Mouse (Mus musculus): ENCODE results near the gene Chd3. TPM values are rescaled to one million over a fixed set of nuclear protein-coding genes. Genes with fewer than 3 reads are reported as not detected.

The Chd3 gene
- polyA plus RNA-seq, 1 experiment from 2014 or later, result 68.9 TPM

GRCm38 (mm10) chr11:69356544-69356943 lies 12.7 kb downstream of the Chd3 start:
- Histone ChIP-seq H3K4me2 (ENCODE audit: low read depth, low read length) (no peak overlapping the region), H3K27ac (replicated peaks; ENCODE audit: low read depth, low read length) (no peak overlapping the region), H3K4me3 (ENCODE audit: low read depth, low read length) (no peak overlapping the region), H3K9ac (ENCODE audit: low read depth, low read length) (no peak overlapping the region), H3K36me3 (ENCODE audit: control insufficient read depth, insufficient read depth, low read length) (peaks cover 100% of the 10 kb centered on the region), H3K27me3 (replicated peaks; ENCODE audit: control insufficient read depth, insufficient read depth, low read length) (no peaks in the 10 kb centered on the region), H3K4me1 (ENCODE audit: control insufficient read depth, insufficient read depth, low read length) (no peaks in the 10 kb centered on the region), H3K9me3 (ENCODE audit: control insufficient read depth, low read length) (no peaks in the 10 kb centered on the region)
- no peak for DNase-seq (ENCODE audit: low spot score)
- ATAC-seq (ENCODE audit: low read depth), result no peak
- 89% methylated on average over 5 of the region's 5 CpGs for WGBS

GRCm38 (mm10) chr11:69346441-69346840 lies 22.8 kb downstream of the Chd3 start:
- no peak for ATAC-seq (ENCODE audit: low read depth)
- DNase-seq (ENCODE audit: low spot score), result no peak
- no peaks in the 10 kb centered on the region for H3K9me3 ChIP-seq (ENCODE audit: control insufficient read depth, low read length)
- H3K4me1 ChIP-seq (ENCODE audit: control insufficient read depth, insufficient read depth, low read length), result no peaks in the 10 kb centered on the region
- no peak overlapping the region for H3K9ac ChIP-seq (ENCODE audit: low read depth, low read length)
- 89% methylated on average over 18 of the region's 26 CpGs for WGBS
- H3K27ac ChIP-seq (replicated peaks; ENCODE audit: low read depth, low read length), result no peak overlapping the region
- H3K4me2 ChIP-seq (ENCODE audit: low read depth, low read length), result no peak overlapping the region
- H3K36me3 ChIP-seq (ENCODE audit: control insufficient read depth, insufficient read depth, low read length), result peaks cover 91% of the 10 kb centered on the region
- H3K27me3 ChIP-seq (replicated peaks; ENCODE audit: control insufficient read depth, insufficient read depth, low read length), result no peaks in the 10 kb centered on the region
- no peak overlapping the region for H3K4me3 ChIP-seq (ENCODE audit: low read depth, low read length)

GRCm38 (mm10) chr11:69340161-69341131 lies 28.8 kb downstream of the Chd3 start, which contains the start of gene Rnf227:
Rnf227 (plus strand) TSS chr11:69340461.
- peak within 1 kb of the TSS; percentile 83 for H3K9ac ChIP-seq (ENCODE audit: low read depth, low read length)
- WGBS, result 3% methylated on average over 36 of the region's 99 CpGs
- peak; percentile 88 for DNase-seq (ENCODE audit: low spot score)

GRCm38 (mm10) chr11:69334796-69335195 lies 34.4 kb downstream of the Chd3 start:
- peaks cover 17% of the 10 kb centered on the region for H3K4me1 ChIP-seq (ENCODE audit: control insufficient read depth, insufficient read depth, low read length)
- ATAC-seq (ENCODE audit: low read depth), result no peak
- H3K4me2 ChIP-seq (ENCODE audit: low read depth, low read length), result no peak overlapping the region
- no peak overlapping the region for H3K27ac ChIP-seq (replicated peaks; ENCODE audit: low read depth, low read length)
- H3K36me3 ChIP-seq (ENCODE audit: control insufficient read depth, insufficient read depth, low read length), result no peaks in the 10 kb centered on the region
- no peak for DNase-seq (ENCODE audit: low spot score)
- 67% methylated on average over 4 of the region's 4 CpGs for WGBS
- H3K9ac ChIP-seq (ENCODE audit: low read depth, low read length), result no peak overlapping the region; the same call in 1 of the 2 replicates
- H3K4me3 ChIP-seq (ENCODE audit: low read depth, low read length), result no peak overlapping the region
- no peaks in the 10 kb centered on the region for H3K27me3 ChIP-seq (replicated peaks; ENCODE audit: control insufficient read depth, insufficient read depth, low read length)
- H3K9me3 ChIP-seq (ENCODE audit: control insufficient read depth, low read length), result no peaks in the 10 kb centered on the region

More at GRCm38 (mm10) chr11:69340161-69341131, 28.8 kb downstream of the Chd3 start, which contains the start of gene Rnf227:
- Histone ChIP-seq H3K36me3 (ENCODE audit: control insufficient read depth, insufficient read depth, low read length) (peaks cover 31% of the 10 kb centered on the region), H3K9me3 (ENCODE audit: control insufficient read depth, low read length) (no peaks in the 10 kb centered on the region), H3K27ac (replicated peaks; ENCODE audit: low read depth, low read length) (peak within 1 kb of the TSS; percentile 81), H3K4me2 (ENCODE audit: low read depth, low read length) (peak within 1 kb of the TSS; percentile 91), H3K4me3 (ENCODE audit: low read depth, low read length) (peak within 1 kb of the TSS; percentile 51), H3K27me3 (replicated peaks; ENCODE audit: control insufficient read depth, insufficient read depth, low read length) (no peaks in the 10 kb centered on the region), H3K4me1 (ENCODE audit: control insufficient read depth, insufficient read depth, low read length) (peaks cover 10% of the 10 kb centered on the region)
- peak; percentile 90 for ATAC-seq (ENCODE audit: low read depth)

- no peak for ATAC-seq (ENCODE audit: low read depth)
These were observed 35.3 kb downstream of the Chd3 start for GRCm38 (mm10) chr11:69333922-69334321.

GRCm38 (mm10) chr11:69332713-69333253 lies 36.4 kb downstream of the Chd3 start:
- Histone ChIP-seq H3K4me3 (ENCODE audit: low read depth, low read length) (no peak overlapping the region; the same call in 1 of the 2 replicates), H3K27ac (replicated peaks; ENCODE audit: low read depth, low read length) (peak overlapping the region; percentile 53; the same call in 1 of the 2 replicates)

More at GRCm38 (mm10) chr11:69333922-69334321, 35.3 kb downstream of the Chd3 start:
- Histone ChIP-seq H3K27ac (replicated peaks; ENCODE audit: low read depth, low read length) (no peak overlapping the region), H3K27me3 (replicated peaks; ENCODE audit: control insufficient read depth, insufficient read depth, low read length) (no peaks in the 10 kb centered on the region), H3K4me3 (ENCODE audit: low read depth, low read length) (no peak overlapping the region), H3K9ac (ENCODE audit: low read depth, low read length) (no peak overlapping the region), H3K4me1 (ENCODE audit: control insufficient read depth, insufficient read depth, low read length) (peaks cover 17% of the 10 kb centered on the region), H3K36me3 (ENCODE audit: control insufficient read depth, insufficient read depth, low read length) (no peaks in the 10 kb centered on the region), H3K9me3 (ENCODE audit: control insufficient read depth, low read length) (no peaks in the 10 kb centered on the region), H3K4me2 (ENCODE audit: low read depth, low read length) (no peak overlapping the region)
- 55% methylated on average over 3 of the region's 3 CpGs for WGBS
- DNase-seq (ENCODE audit: low spot score), result peak; percentile 10

GRCm38 (mm10) chr11:69331929-69332405 lies 37.2 kb downstream of the Chd3 start:
- H3K36me3 ChIP-seq (ENCODE audit: control insufficient read depth, insufficient read depth, low read length), result no peaks in the 10 kb centered on the region
- peak overlapping the region; percentile 53; the same call in 1 of the 2 replicates for H3K27ac ChIP-seq (replicated peaks; ENCODE audit: low read depth, low read length)
- H3K4me2 ChIP-seq (ENCODE audit: low read depth, low read length), result peak overlapping the region; percentile 68
- H3K9me3 ChIP-seq (ENCODE audit: control insufficient read depth, low read length), result no peaks in the 10 kb centered on the region
- DNase-seq (ENCODE audit: low spot score) (peak; percentile 93), ATAC-seq (ENCODE audit: low read depth) (peak; percentile 86)
- H3K9ac ChIP-seq (ENCODE audit: low read depth, low read length), result peak overlapping the region; percentile 67
- peaks cover 17% of the 10 kb centered on the region for H3K4me1 ChIP-seq (ENCODE audit: control insufficient read depth, insufficient read depth, low read length)
- WGBS, result 0% methylated on average over 24 of the region's 24 CpGs
- H3K4me3 ChIP-seq (ENCODE audit: low read depth, low read length), result peak overlapping the region; percentile 46
- H3K27me3 ChIP-seq (replicated peaks; ENCODE audit: control insufficient read depth, insufficient read depth, low read length), result peaks cover 10% of the 10 kb centered on the region

More at GRCm38 (mm10) chr11:69332713-69333253, 36.4 kb downstream of the Chd3 start:
- DNase-seq (ENCODE audit: low spot score) (no peak), ATAC-seq (ENCODE audit: low read depth) (no peak)
- H3K4me2 ChIP-seq (ENCODE audit: low read depth, low read length), result peak overlapping the region; percentile 68
- 39% methylated on average over 8 of the region's 8 CpGs for WGBS
- H3K9me3 ChIP-seq (ENCODE audit: control insufficient read depth, low read length), result no peaks in the 10 kb centered on the region
- peaks cover 17% of the 10 kb centered on the region for H3K4me1 ChIP-seq (ENCODE audit: control insufficient read depth, insufficient read depth, low read length)
- H3K27me3 ChIP-seq (replicated peaks; ENCODE audit: control insufficient read depth, insufficient read depth, low read length), result peaks cover 2% of the 10 kb centered on the region
- H3K36me3 ChIP-seq (ENCODE audit: control insufficient read depth, insufficient read depth, low read length), result no peaks in the 10 kb centered on the region
- 0 out of 2 replicates have a peak overlapping the region, but pooled peaks have one; percentile 67 for H3K9ac ChIP-seq (ENCODE audit: low read depth, low read length)

- peak overlapping the region; percentile 67 for H3K9ac ChIP-seq (ENCODE audit: low read depth, low read length)
- no peak for DNase-seq (ENCODE audit: low spot score)
These were observed 38.1 kb downstream of the Chd3 start for GRCm38 (mm10) chr11:69331152-69331551.

More at GRCm38 (mm10) chr11:69331152-69331551, 38.1 kb downstream of the Chd3 start:
- Histone ChIP-seq H3K36me3 (ENCODE audit: control insufficient read depth, insufficient read depth, low read length) (no peaks in the 10 kb centered on the region), H3K4me2 (ENCODE audit: low read depth, low read length) (peak overlapping the region; percentile 68), H3K4me1 (ENCODE audit: control insufficient read depth, insufficient read depth, low read length) (peaks cover 22% of the 10 kb centered on the region), H3K27ac (replicated peaks; ENCODE audit: low read depth, low read length) (no peak overlapping the region), H3K9me3 (ENCODE audit: control insufficient read depth, low read length) (no peaks in the 10 kb centered on the region), H3K27me3 (replicated peaks; ENCODE audit: control insufficient read depth, insufficient read depth, low read length) (peaks cover 15% of the 10 kb centered on the region), H3K4me3 (ENCODE audit: low read depth, low read length) (no peak overlapping the region)
- WGBS, result 86% methylated on average over 6 of the region's 6 CpGs
- no peak for ATAC-seq (ENCODE audit: low read depth)
